Mouse (Mus musculus) C2C12 (cell line): Measurements from ENCODE around the gene Mfsd13b. TPM values are rescaled to one million over a fixed set of nuclear protein-coding genes. Genes with fewer than 3 reads are reported as not detected.

Experiments
- H3K27me3 ChIP-seq: one replicate; pipeline ENCODE4 v1.6.1; 2011; ENCODE audit not compliant: control insufficient read depth, insufficient read depth, insufficient read length
- H3K36me3 ChIP-seq: one replicate; pipeline ENCODE4 v1.6.1; 2011; ENCODE audit not compliant: control insufficient read depth, insufficient read depth
- H3K4me3 ChIP-seq: one replicate; pipeline ENCODE4 v1.5.1; 2011; ENCODE audit warnings: mild to moderate bottlenecking, control low read depth; ENCODE audit not compliant: poor library complexity, insufficient read depth, severe bottlenecking
- H3K79me2 ChIP-seq: one replicate; pipeline ENCODE4 v1.6.1; 2011; ENCODE audit not compliant: control insufficient read depth, insufficient read depth
- H3K79me3 ChIP-seq: one replicate; pipeline ENCODE4 v1.6.1; 2011; ENCODE audit warnings: low read depth, control low read depth
- H3ac ChIP-seq: one replicate; pipeline ENCODE3; 2011; ENCODE audit warnings: low read depth; ENCODE audit not compliant: control insufficient read depth, insufficient read length
- CEBPB ChIP-seq: IDR thresholded peaks from one replicate; pipeline ENCODE4 v1.6.1; 2011; ENCODE audit warnings: low read depth, mild to moderate bottlenecking, control low read depth, moderate library complexity
- CTCF ChIP-seq: IDR thresholded peaks from one replicate; pipeline ENCODE4 v1.5.1; 2011; ENCODE audit not compliant: control insufficient read depth, insufficient read depth, insufficient read length
- FOSL1 ChIP-seq: IDR thresholded peaks from one replicate; pipeline ENCODE4 v1.8.0; 2011; ENCODE audit warnings: mild to moderate bottlenecking, low read length; ENCODE audit not compliant: poor library complexity, insufficient read depth, severe bottlenecking
- MAX ChIP-seq: IDR thresholded peaks from one replicate; pipeline ENCODE4 v1.6.1; 2011; ENCODE audit warnings: mild to moderate bottlenecking, control low read depth
- MYOD1 ChIP-seq: IDR thresholded peaks from one replicate; pipeline ENCODE4 v1.6.1; 2011; ENCODE audit warnings: low read depth; ENCODE audit not compliant: control insufficient read depth, insufficient read length
- MYOG ChIP-seq: IDR thresholded peaks from one replicate; pipeline ENCODE4 v1.6.1; 2011; ENCODE audit not compliant: control insufficient read depth, insufficient read length; ENCODE audit errors: extremely low read depth
- USF1 ChIP-seq: IDR thresholded peaks from one replicate; pipeline ENCODE4 v1.6.1; 2011; ENCODE audit warnings: low read depth, mild to moderate bottlenecking, control low read depth, moderate library complexity
- polyA plus RNA-seq: library from polyadenylated mRNA; unstranded; fragments of >200 nt; fragmentation: generic; extraction: Trizol; gene quantifications from one replicate; pipeline ENCODE4 v1.2.1, GENCODE M21; 2012; ENCODE audit warnings: missing spikeins

Mfsd13b gene
- polyA plus RNA-seq, 1 experiment: not detected

DNA sequence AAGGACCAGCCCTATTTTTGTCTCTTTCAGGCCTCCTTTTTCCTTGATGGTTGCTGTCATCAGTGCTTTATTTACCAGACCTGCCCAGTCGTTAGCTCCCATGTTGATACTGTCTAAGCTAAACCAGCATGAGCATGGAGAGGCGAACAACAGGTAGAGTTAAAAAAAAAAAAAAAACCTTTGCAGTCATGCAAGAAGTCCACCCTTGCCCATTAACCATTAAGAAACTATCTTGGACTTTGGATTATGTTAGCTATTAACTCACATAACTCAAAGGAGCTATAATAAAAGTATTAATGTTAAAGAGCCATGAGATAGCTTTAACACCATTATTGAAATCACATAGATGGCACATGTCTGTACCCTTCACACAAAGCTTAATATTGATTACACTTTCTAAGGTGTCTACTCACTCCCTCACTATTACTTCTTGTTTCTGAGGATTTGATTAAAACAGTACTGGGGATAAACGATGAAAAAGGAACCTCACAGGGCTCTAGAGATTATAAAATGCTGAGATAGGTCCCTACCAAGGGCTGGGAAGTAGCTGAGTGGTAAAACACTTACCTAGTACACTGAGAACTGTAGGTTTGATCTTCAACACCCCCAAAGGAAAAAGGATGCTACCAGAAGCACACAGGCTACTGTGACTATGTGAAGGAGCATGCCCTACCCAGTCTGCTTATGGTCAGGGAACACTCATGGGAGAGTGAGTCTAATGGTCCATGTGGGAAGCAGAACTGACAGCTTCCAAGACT is 17.9 kb downstream of the Mfsd13b start:
- no peaks in the 10 kb centered on the region for H3K36me3 ChIP-seq
- H3K27me3 ChIP-seq: no peaks in the 10 kb centered on the region
- no peak for TF ChIP-seq CEBPB
- no peak for TF ChIP-seq MYOG
- no peak for TF ChIP-seq MYOD1
- TF ChIP-seq CTCF: no peak
- TF ChIP-seq MAX: no peak
- TF ChIP-seq USF1: no peak
- TF ChIP-seq FOSL1: no peak
- H3ac ChIP-seq: no peak overlapping the region
- no peak overlapping the region for H3K4me3 ChIP-seq
- H3K79me3 ChIP-seq: no peaks in the 10 kb centered on the region
- H3K79me2 ChIP-seq: no peaks in the 10 kb centered on the region

DNA sequence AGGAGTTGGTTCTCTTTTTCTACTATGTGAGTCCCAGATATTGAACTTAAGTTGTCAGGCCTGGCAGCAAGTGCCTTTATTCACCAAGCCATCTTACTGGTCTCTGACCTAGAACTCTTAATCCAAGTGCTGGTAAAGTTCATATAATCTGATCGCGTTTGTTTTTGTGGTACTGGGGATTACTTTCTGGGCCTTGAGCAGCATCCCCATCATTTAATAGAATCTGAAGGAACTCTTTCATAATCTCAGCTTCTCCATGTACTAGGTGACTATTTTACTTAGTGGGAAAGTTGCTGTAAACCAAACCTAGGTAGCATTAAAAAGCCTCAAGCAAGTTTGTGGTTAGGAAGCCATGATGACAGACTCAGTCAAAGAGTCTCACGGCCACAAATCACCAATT is 19.6 kb downstream of the Mfsd13b start:
- H3ac ChIP-seq: no peak overlapping the region
- no peak overlapping the region for H3K4me3 ChIP-seq
- H3K79me2 ChIP-seq: no peaks in the 10 kb centered on the region
- no peaks in the 10 kb centered on the region for H3K79me3 ChIP-seq
- H3K36me3 ChIP-seq: no peaks in the 10 kb centered on the region
- TF ChIP-seq CTCF (no peak), MYOD1 (no peak), MYOG (no peak), CEBPB (no peak), FOSL1 (no peak)
- H3K27me3 ChIP-seq: peaks cover 6% of the 10 kb centered on the region

DNA sequence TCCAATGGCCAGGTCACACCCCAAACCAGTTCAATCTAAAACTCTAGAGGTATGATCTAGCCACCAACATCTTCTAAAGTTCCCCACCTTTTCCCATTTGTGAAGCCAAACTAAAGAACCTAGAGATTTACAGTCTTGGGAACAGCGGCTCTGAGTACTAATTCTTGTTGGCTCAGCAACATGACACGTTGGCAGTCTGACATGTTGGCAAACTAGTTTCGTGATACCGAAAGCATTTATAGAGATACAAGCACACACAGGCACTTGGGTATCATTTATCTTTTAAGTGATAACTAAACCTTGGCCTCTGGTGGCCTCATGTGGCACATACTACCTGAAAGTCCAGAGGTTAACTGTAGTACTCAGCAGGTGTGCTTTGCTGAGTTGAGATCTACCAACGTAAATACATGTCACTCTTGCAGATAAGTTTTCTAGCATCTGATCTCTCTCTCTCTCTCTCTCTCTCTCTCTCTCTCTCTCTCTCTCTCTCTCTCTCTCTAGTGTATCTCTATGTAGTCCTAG is 20.2 kb downstream of the Mfsd13b start:
- H3K79me3 ChIP-seq: no peaks in the 10 kb centered on the region
- no peaks in the 10 kb centered on the region for H3K36me3 ChIP-seq
- H3K27me3 ChIP-seq: peaks cover 6% of the 10 kb centered on the region
- no peaks in the 10 kb centered on the region for H3K79me2 ChIP-seq
- H3ac ChIP-seq: no peak overlapping the region
- no peak overlapping the region for H3K4me3 ChIP-seq
- no peak for TF ChIP-seq MAX
- TF ChIP-seq MYOD1: no peak
- no peak for TF ChIP-seq CEBPB
- TF ChIP-seq CTCF: no peak
- TF ChIP-seq USF1: no peak

GRCm38 (mm10) chr7:121003793-121004418 is 21.6 kb downstream of the Mfsd13b start:
- no peaks in the 10 kb centered on the region for H3K36me3 ChIP-seq
- H3K4me3 ChIP-seq: no peak overlapping the region
- no peaks in the 10 kb centered on the region for H3K79me3 ChIP-seq
- peaks cover 6% of the 10 kb centered on the region for H3K27me3 ChIP-seq
- no peaks in the 10 kb centered on the region for H3K79me2 ChIP-seq
- no peak overlapping the region for H3ac ChIP-seq
- TF ChIP-seq FOSL1: no peak
- TF ChIP-seq MAX: no peak
- TF ChIP-seq MYOD1: no peak
- no peak for TF ChIP-seq CTCF
- TF ChIP-seq USF1: no peak
- TF ChIP-seq CEBPB: no peak
- no peak for TF ChIP-seq MYOG

DNA sequence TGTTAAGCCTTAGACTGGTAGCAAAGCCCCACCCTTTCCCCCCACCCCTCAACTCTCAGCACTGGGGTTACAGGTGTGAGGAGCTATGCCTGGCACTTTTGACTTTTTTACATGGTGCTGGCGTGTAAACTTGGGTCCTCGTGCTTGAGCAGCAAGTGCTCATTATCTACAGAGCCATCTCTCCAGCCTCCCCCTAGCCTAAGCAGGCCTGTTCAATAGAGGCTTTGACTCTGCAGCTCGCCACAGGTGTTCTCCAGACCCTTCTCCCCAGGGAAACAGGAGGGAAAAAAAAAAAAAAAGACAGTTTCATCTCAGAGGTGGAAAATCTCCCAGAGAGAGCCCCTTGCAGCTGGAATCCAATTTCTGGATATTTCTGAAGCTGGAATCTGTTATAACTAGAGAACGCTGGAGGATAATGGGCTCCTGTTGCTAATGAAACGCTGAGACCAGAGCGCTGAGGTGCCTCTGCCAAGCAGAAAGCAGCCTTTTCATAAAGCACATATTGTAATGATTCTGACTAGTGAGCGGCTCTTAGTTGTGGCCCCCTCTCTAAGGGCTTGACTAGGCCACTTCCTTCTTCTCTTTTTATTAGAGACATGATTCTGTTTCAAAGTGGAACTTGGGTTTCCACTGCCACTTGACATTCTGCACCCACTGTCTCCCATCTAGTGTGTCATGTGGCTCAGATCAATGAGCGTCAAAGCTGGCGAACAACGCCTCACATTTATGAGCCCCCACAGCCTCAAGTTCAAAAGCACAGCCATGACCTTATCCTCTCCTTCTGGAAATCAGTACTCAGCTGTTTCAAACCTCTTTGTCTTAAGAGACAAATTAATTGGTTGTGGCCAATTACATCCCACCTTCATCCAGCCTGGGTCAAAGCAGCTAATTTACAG is 29.7 kb downstream of the Mfsd13b start:
- no peaks in the 10 kb centered on the region for H3K36me3 ChIP-seq
- TF ChIP-seq MAX (no peak), USF1 (no peak), FOSL1 (no peak), CTCF (no peak), MYOG (no peak)
- no peak overlapping the region for H3K4me3 ChIP-seq
- H3ac ChIP-seq: no peak overlapping the region
- no peaks in the 10 kb centered on the region for H3K79me2 ChIP-seq
- H3K79me3 ChIP-seq: no peaks in the 10 kb centered on the region
- H3K27me3 ChIP-seq: peaks cover 29% of the 10 kb centered on the region
